In the genomic region with DNA sequence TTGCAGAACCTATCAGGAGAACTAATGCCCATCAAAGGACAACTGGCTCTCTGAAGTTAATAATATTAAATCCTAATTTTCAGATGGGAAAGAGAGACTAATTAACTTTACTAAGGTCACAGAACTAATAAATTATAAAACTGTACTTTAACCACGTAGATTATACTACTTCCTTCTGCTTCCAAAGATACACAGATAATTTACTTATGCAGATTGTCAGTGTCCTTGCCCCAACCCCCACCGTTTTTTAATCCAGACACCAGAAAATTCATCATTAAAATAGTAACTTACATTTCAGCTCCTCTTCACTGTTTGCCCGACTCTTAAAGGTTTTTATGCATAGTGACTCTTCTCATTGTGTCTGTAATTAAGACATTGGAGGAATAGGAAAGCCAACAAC, we compare ENCODE assay signal across 29 mouse cellular contexts.
"Had no signal": no experiment of that assay in that cellular context is flagged by ENCODE, and none has a peak within 500 bp of the region (broad histone marks: within the 10 kb centered on the region; RNA-seq: fewer than 3 reads in every experiment).

No protein-coding gene starts in this region.

- H3K27me3 ChIP-seq: heart, embryonic 12.5 days; heart, embryonic 13.5 days; heart, embryonic 15.5 days; hindbrain, embryonic 12.5 days; hindbrain, embryonic 13.5 days; hindbrain, embryonic 15.5 days; intestine, embryonic 15.5 days; kidney, embryonic 15.5 days had no signal

- DNase-seq: heart, postnatal 10 days; heart, postnatal 14 days; heart, postnatal 36 days; heart, postnatal 4 days; kidney, adult 11 months; kidney, adult 18-20 months; kidney, adult 8-10 months; kidney, adult 9 months; kidney, postnatal 10 days; kidney, postnatal 14 days; kidney, postnatal 25 days; kidney, postnatal 36 days; kidney, postnatal 4 days; layer of hippocampus, adult 9-11 months; layer of hippocampus, postnatal 36 days had no signal

- H3K9ac ChIP-seq: heart, embryonic 12.5 days; heart, embryonic 13.5 days; heart, embryonic 15.5 days; hindbrain, embryonic 12.5 days; hindbrain, embryonic 13.5 days; hindbrain, embryonic 14.5 days; hindbrain, embryonic 15.5 days; intestine, embryonic 15.5 days; kidney, embryonic 15.5 days had no signal

- H3K4me3 ChIP-seq: heart, embryonic 10.5 days; heart, embryonic 12.5 days; heart, embryonic 13.5 days; heart, embryonic 15.5 days; hindbrain, embryonic 10.5 days; hindbrain, embryonic 12.5 days; hindbrain, embryonic 13.5 days; hindbrain, embryonic 15.5 days; intestine, embryonic 15.5 days; kidney, embryonic 15.5 days; layer of hippocampus, adult 2 months had no signal

- H3K27ac ChIP-seq: heart, embryonic 10.5 days; heart, embryonic 13.5 days; heart, embryonic 15.5 days; hindbrain, embryonic 10.5 days; hindbrain, embryonic 12.5 days; hindbrain, embryonic 13.5 days; hindbrain, embryonic 14.5 days; hindbrain, embryonic 15.5 days; hindbrain, postnatal 0 days; intestine, embryonic 15.5 days; kidney, embryonic 15.5 days; kidney, postnatal 0 days; layer of hippocampus, adult 2 months had no signal

- H3K9me3 ChIP-seq: heart, embryonic 10.5 days; heart, embryonic 12.5 days; heart, embryonic 13.5 days; heart, embryonic 15.5 days; hindbrain, embryonic 10.5 days; hindbrain, embryonic 12.5 days; hindbrain, embryonic 13.5 days; hindbrain, embryonic 15.5 days; intestine, embryonic 15.5 days; kidney, embryonic 15.5 days had no signal

- H3K36me3 ChIP-seq: heart, embryonic 10.5 days; heart, embryonic 12.5 days; heart, embryonic 13.5 days; heart, embryonic 15.5 days; hindbrain, embryonic 10.5 days; hindbrain, embryonic 12.5 days; hindbrain, embryonic 13.5 days; hindbrain, embryonic 15.5 days; intestine, embryonic 15.5 days; kidney, embryonic 15.5 days had no signal

- H3K4me1 ChIP-seq: heart, embryonic 10.5 days; heart, embryonic 12.5 days; heart, embryonic 13.5 days; heart, embryonic 15.5 days; hindbrain, embryonic 12.5 days; intestine, embryonic 15.5 days; kidney, embryonic 15.5 days had no signal
